Mouse (Mus musculus): ENCODE measurements around the gene Banp. TPM values are rescaled to one million over a fixed set of nuclear protein-coding genes. Genes with fewer than 3 reads are reported as not detected.
A peak's percentile ranks its signal among the peaks of the same experiment; 100 is the strongest.

Banp gene
- polyA plus RNA-seq, 1 experiment from 2014 or later, result 23.1 TPM

DNA sequence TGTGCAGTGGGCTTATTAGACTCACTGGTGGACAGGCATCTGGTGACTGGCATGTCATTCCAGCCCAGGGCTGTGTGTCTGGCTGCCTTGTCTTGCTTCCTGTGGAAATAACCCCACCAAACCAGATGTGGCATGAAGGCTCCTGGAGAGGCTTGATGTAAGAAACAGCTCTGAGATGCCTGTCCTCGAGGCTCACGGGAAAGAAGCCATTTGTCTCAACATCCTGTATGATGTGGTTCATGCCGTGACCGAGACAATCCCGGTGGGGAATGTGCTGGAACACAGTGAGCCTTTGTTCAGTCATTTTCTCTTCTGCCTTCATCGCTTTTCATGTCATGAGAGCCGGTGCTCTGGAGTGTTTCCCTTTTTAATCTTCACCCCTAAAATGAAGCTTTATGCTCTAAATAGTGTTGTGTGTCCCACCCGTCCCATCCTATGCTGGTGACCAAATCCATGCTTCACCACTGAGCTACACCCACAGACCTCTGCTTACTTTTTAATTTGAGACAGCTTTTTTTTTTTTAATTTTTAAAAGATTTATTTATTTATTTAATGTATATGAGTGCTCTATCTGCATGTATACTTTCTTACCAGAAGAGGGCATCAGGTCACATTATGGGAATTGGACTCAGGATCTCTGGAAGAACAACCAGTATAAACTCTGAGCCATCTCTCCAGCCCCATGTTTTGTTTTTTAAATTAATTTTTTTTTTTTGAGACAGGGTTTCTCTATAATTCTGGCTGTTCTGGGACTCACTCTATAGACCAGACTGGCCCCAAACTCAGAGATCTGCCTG is 15.4 kb downstream of the Banp start:
- no peak overlapping the region for H3K27ac ChIP-seq
- WGBS, result 83% methylated on average over 8 of the region's 8 CpGs
- no peaks in the 10 kb centered on the region for H3K36me3 ChIP-seq (ENCODE audit: insufficient read depth, low read length)
- no peaks in the 10 kb centered on the region for H3K9me3 ChIP-seq (replicated peaks; ENCODE audit: low read length)
- no peak overlapping the region for H3K4me2 ChIP-seq (ENCODE audit: low read length)
- H3K4me1 ChIP-seq (replicated peaks; ENCODE audit: insufficient read depth, low read length), result peaks cover 16% of the 10 kb centered on the region
- TF ChIP-seq CTCF (IDR thresholded peaks at IDR 0.05; ENCODE audit: low read depth), result peak; percentile 33; the same call in 1 of the 2 replicates
- H3K27me3 ChIP-seq (ENCODE audit: insufficient read depth, low read length), result no peaks in the 10 kb centered on the region
- H3K9ac ChIP-seq (ENCODE audit: low read depth, low read length), result no peak overlapping the region
- no peak for ATAC-seq (replicated peaks; ENCODE audit: low FRiP score, low read depth)
- no peak overlapping the region for H3K4me3 ChIP-seq (replicated peaks; ENCODE audit: low read depth, low read length)
- peak; percentile 38 for DNase-seq (ENCODE audit: low spot score)

DNA sequence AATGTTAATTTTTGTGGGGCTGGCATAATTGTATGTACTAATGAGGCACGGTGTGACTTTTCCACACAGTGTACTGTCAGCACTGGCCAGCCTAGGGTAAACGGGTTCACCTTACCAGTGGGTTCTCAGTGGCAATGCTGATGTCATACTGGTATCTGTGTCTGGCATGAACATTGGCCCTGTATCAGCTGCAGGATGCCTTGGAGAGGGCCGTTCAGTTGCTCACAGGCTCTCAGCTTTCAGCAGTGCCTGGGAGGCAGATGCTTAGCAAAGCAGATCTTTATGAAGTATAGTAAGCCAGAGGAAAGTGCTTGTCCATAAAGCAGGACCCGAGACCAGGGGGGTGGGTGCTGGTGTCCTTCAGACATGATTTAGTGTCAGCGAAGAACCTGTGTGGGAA is 16.6 kb downstream of the Banp start:
- Histone ChIP-seq H3K27me3 (ENCODE audit: insufficient read depth, low read length) (no peaks in the 10 kb centered on the region), H3K36me3 (ENCODE audit: insufficient read depth, low read length) (no peaks in the 10 kb centered on the region), H3K4me2 (ENCODE audit: low read length) (no peak overlapping the region), H3K9me3 (replicated peaks; ENCODE audit: low read length) (no peaks in the 10 kb centered on the region), H3K4me3 (replicated peaks; ENCODE audit: low read depth, low read length) (no peak overlapping the region), H3K4me1 (replicated peaks; ENCODE audit: insufficient read depth, low read length) (peaks cover 16% of the 10 kb centered on the region), H3K27ac (no peak overlapping the region), H3K9ac (ENCODE audit: low read depth, low read length) (no peak overlapping the region)
- no peak for TF ChIP-seq CTCF (IDR thresholded peaks at IDR 0.05; ENCODE audit: low read depth)
- DNase-seq (ENCODE audit: low spot score) (no peak), ATAC-seq (replicated peaks; ENCODE audit: low FRiP score, low read depth) (no peak)
- 51% methylated on average over 5 of the region's 5 CpGs for WGBS

DNA sequence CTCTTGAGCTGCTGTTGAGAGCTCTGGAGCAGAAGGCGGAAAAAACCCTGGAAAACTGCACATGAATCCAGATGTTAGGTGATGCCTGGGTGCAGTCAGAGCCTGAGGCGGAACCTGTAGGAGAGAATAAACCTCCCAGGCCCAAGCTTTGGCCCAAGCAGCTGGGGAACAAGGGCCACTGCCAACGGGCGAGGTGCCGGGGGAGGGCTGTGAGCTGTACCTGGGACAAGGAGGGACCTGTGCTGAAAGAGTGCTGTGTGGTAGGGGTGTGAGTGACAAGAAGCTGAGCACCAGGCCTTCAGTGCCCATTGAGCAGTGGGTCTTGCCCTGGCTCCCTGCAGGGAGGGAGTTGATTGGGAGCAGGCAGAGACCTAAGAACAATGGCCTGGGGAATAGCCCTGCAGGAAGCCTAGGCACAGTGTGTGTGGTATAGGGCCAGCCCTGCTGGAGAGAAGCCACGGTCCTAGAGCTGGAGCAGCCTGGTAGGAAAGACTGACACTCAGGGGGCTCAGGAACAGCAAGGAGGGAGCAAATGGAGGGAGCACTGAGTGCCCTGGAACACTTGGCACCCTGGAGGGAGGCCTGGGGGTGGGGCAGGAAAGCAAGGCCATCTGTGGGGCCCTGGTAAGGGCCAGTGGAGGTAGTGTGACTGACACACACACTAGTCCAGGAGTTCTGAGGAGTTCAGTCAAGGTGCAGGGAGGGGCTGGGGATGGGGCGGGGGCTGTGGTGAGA is 17.3 kb downstream of the Banp start:
- peaks cover 16% of the 10 kb centered on the region for H3K4me1 ChIP-seq (replicated peaks; ENCODE audit: insufficient read depth, low read length)
- no peak overlapping the region for H3K4me2 ChIP-seq (ENCODE audit: low read length)
- no peaks in the 10 kb centered on the region for H3K36me3 ChIP-seq (ENCODE audit: insufficient read depth, low read length)
- H3K9ac ChIP-seq (ENCODE audit: low read depth, low read length), result 0 out of 2 replicates have a peak overlapping the region, but pooled peaks have one; percentile 13
- WGBS, result 59% methylated on average over 7 of the region's 7 CpGs
- ATAC-seq (replicated peaks; ENCODE audit: low FRiP score, low read depth) (no peak), DNase-seq (ENCODE audit: low spot score) (no peak)
- H3K27ac ChIP-seq, result no peak overlapping the region
- H3K4me3 ChIP-seq (replicated peaks; ENCODE audit: low read depth, low read length), result no peak overlapping the region
- H3K27me3 ChIP-seq (ENCODE audit: insufficient read depth, low read length), result no peaks in the 10 kb centered on the region
- no peak for TF ChIP-seq CTCF (IDR thresholded peaks at IDR 0.05; ENCODE audit: low read depth)
- H3K9me3 ChIP-seq (replicated peaks; ENCODE audit: low read length), result no peaks in the 10 kb centered on the region

- ATAC-seq (replicated peaks; ENCODE audit: low FRiP score, low read depth), result no peak
- TF ChIP-seq CTCF (IDR thresholded peaks at IDR 0.05; ENCODE audit: low read depth), result no peak
- H3K4me2 ChIP-seq (ENCODE audit: low read length), result no peak overlapping the region
- H3K4me1 ChIP-seq (replicated peaks; ENCODE audit: insufficient read depth, low read length), result peaks cover 16% of the 10 kb centered on the region
- no peaks in the 10 kb centered on the region for H3K36me3 ChIP-seq (ENCODE audit: insufficient read depth, low read length)
- no peaks in the 10 kb centered on the region for H3K9me3 ChIP-seq (replicated peaks; ENCODE audit: low read length)
- H3K27me3 ChIP-seq (ENCODE audit: insufficient read depth, low read length), result no peaks in the 10 kb centered on the region
- no peak overlapping the region for H3K9ac ChIP-seq (ENCODE audit: low read depth, low read length)
- H3K27ac ChIP-seq, result peak overlapping the region; percentile 15; the same call in 1 of the 2 replicates
- 25% methylated on average over 4 of the region's 4 CpGs for WGBS
- DNase-seq (ENCODE audit: low spot score), result no peak
- H3K4me3 ChIP-seq (replicated peaks; ENCODE audit: low read depth, low read length), result no peak overlapping the region
These were observed 18.4 kb downstream of the Banp start for GRCm38 (mm10) chr8:121967977-121968376.

DNA sequence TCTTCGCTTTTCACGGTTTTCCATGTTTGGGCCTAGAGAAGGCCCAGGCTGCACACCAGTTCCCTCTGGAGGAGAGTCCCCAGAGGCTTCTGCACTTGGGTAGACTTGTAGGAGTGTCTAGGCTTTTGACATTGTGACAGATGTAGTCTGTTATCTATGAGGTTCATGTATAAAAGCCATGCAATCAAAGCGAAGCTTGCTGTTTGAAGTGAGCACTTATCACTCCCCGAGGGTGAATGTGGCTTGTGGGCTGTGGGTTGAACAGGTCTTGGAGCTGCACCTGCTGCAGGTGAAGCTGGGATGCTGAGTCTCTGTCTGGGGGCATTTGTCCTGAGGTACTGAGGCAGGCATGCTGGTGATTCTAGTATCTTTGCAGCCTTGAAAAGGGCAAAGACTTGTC is 19.0 kb downstream of the Banp start:
- no peak for TF ChIP-seq CTCF (IDR thresholded peaks at IDR 0.05; ENCODE audit: low read depth)
- Histone ChIP-seq H3K36me3 (ENCODE audit: insufficient read depth, low read length) (no peaks in the 10 kb centered on the region), H3K4me1 (replicated peaks; ENCODE audit: insufficient read depth, low read length) (peaks cover 16% of the 10 kb centered on the region), H3K9me3 (replicated peaks; ENCODE audit: low read length) (no peaks in the 10 kb centered on the region), H3K4me2 (ENCODE audit: low read length) (no peak overlapping the region), H3K9ac (ENCODE audit: low read depth, low read length) (no peak overlapping the region), H3K27ac (no peak overlapping the region; the same call in 1 of the 2 replicates), H3K4me3 (replicated peaks; ENCODE audit: low read depth, low read length) (no peak overlapping the region), H3K27me3 (ENCODE audit: insufficient read depth, low read length) (no peaks in the 10 kb centered on the region)
- 50% methylated on average over 4 of the region's 4 CpGs for WGBS
- no peak for ATAC-seq (replicated peaks; ENCODE audit: low FRiP score, low read depth)
- DNase-seq (ENCODE audit: low spot score), result no peak

GRCm38 (mm10) chr8:121970225-121970624 is 20.7 kb downstream of the Banp start:
- Histone ChIP-seq H3K4me1 (replicated peaks; ENCODE audit: insufficient read depth, low read length) (peaks cover 16% of the 10 kb centered on the region), H3K27ac (no peak overlapping the region), H3K4me3 (replicated peaks; ENCODE audit: low read depth, low read length) (no peak overlapping the region), H3K27me3 (ENCODE audit: insufficient read depth, low read length) (no peaks in the 10 kb centered on the region), H3K4me2 (ENCODE audit: low read length) (no peak overlapping the region), H3K36me3 (ENCODE audit: insufficient read depth, low read length) (peaks cover 9% of the 10 kb centered on the region; the same call in 1 of the 2 replicates), H3K9ac (ENCODE audit: low read depth, low read length) (no peak overlapping the region), H3K9me3 (replicated peaks; ENCODE audit: low read length) (no peaks in the 10 kb centered on the region)
- DNase-seq (ENCODE audit: low spot score), result no peak
- TF ChIP-seq CTCF (IDR thresholded peaks at IDR 0.05; ENCODE audit: low read depth), result no peak
- ATAC-seq (replicated peaks; ENCODE audit: low FRiP score, low read depth), result no peak
- WGBS, result 77% methylated on average over 8 of the region's 8 CpGs

All from kidney, postnatal 0 days (tissue).